Mouse (Mus musculus) retina, postnatal 1 day (tissue): ENCODE data around the gene Rell1.
"Not testable (repeated sequence)": the region's sequence is repeated elsewhere in the genome, so short reads cannot be mapped to it uniquely, and the experiment has no call there.

Source experiments
- DNase-seq: peaks from one replicate; pipeline ENCODE4 v3.0.0-alpha.2; 2012

Rell1 gene

GRCm38 (mm10) chr5:63951421-63951911, 17.2 kb downstream of the Rell1 start:
- DNase-seq: no peak

- DNase-seq: peak; percentile 74
These were observed 19.5 kb downstream of the Rell1 start for GRCm38 (mm10) chr5:63949195-63949594.

GRCm38 (mm10) chr5:63947526-63947925, 21.2 kb downstream of the Rell1 start:
- no peak for DNase-seq

- no peak for DNase-seq
These were observed 25.4 kb downstream of the Rell1 start for GRCm38 (mm10) chr5:63943291-63943690.

- DNase-seq: no peak
These were observed 26.8 kb downstream of the Rell1 start for GRCm38 (mm10) chr5:63941891-63942290.

GRCm38 (mm10) chr5:63938575-63938974, 30.1 kb downstream of the Rell1 start:
- DNase-seq: no peak

GRCm38 (mm10) chr5:63936740-63937139, 32.0 kb downstream of the Rell1 start:
- no peak for DNase-seq

- no peak for DNase-seq
These were observed 33.1 kb downstream of the Rell1 start for GRCm38 (mm10) chr5:63935581-63935980.

GRCm38 (mm10) chr5:63932829-63933228, 35.9 kb downstream of the Rell1 start:
- DNase-seq: no peak

GRCm38 (mm10) chr5:63930824-63931358, 37.8 kb downstream of the Rell1 start:
- DNase-seq: no peak

- DNase-seq: no peak
These were observed 43.6 kb downstream of the Rell1 start for GRCm38 (mm10) chr5:63925035-63925628.

GRCm38 (mm10) chr5:63923305-63924025, 45.2 kb downstream of the Rell1 start:
- no peak for DNase-seq

- DNase-seq: no peak
These were observed 50.5 kb downstream of the Rell1 start for GRCm38 (mm10) chr5:63918201-63918600.

- DNase-seq: no peak
These were observed 52.1 kb downstream of the Rell1 start for GRCm38 (mm10) chr5:63916457-63917139.

GRCm38 (mm10) chr5:63914896-63915295, 53.8 kb downstream of the Rell1 start:
- DNase-seq: no peak

GRCm38 (mm10) chr5:63910171-63910960, 58.3 kb downstream of the Rell1 start:
- no peak for DNase-seq

- DNase-seq: no peak
These were observed 61.2 kb downstream of the Rell1 start for GRCm38 (mm10) chr5:63907513-63907912.

GRCm38 (mm10) chr5:63906149-63907093, 62.3 kb downstream of the Rell1 start:
- DNase-seq: peak; percentile 86

- DNase-seq: no peak
These were observed 65.4 kb downstream of the Rell1 start for GRCm38 (mm10) chr5:63903329-63903728.

GRCm38 (mm10) chr5:63897820-63898110, 70.9 kb downstream of the Rell1 start:
- DNase-seq: no peak

- DNase-seq: not testable (repeated sequence)
These were observed 71.5 kb downstream of the Rell1 start for GRCm38 (mm10) chr5:63897001-63897819.
